Mouse (Mus musculus): ENCODE measurements around the gene Ltn1.

The Ltn1 gene

GRCm38 (mm10) chr16:87432033-87432814 lies at the start of gene Ltn1:
Ltn1 (minus strand) TSS chr16:87432612.
- DNase-seq (ENCODE audit: low read depth, low spot score) = peak; percentile 97

DNA sequence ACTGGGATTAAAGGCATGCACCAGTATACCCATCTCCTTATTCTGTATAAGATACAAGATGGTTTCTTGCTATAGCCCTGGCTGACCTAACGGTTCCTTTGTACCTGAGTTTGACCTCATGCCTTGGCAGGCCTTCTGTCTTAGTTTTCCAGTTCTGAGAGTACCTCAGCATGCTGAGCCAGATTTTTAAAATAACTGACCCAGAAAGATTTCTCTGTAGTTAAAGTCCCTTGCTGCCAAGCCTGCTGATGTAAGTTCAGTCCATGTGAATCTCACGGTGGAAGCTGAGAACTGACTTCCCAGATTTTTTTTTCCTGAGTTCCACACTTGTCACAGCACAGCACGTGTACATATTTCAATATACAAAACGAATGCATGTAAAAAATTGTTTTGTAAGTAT lies 38.2 kb upstream of the Ltn1 start:
- no peak for DNase-seq (ENCODE audit: low read depth, low spot score)

GRCm38 (mm10) chr16:87458752-87459151 lies 26.3 kb upstream of the Ltn1 start:
- DNase-seq (ENCODE audit: low read depth, low spot score) = no peak

DNA sequence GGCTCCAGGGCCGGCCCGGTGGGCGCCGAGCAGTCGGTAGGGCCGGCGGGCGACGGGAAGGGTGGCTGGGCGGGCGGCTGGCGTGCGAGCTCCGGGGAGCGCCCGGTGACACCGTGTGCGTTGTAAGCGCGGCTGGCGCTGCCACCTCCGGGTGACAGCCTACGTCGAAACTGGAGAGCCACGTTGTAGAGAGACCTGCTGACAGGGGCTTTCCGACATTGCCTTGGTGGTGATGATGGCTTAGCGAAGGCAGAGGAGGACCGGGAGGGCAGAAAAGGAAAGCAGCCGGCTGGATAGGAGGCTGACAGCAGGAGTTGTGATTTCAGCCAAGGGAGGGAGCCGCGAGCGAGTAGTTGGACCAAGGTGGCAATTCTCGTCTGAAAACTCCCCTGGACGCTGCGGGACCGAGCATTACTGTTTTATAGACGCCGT lies 22.8 kb upstream of the Ltn1 start:
- no peak for DNase-seq (ENCODE audit: low read depth, low spot score)

DNA sequence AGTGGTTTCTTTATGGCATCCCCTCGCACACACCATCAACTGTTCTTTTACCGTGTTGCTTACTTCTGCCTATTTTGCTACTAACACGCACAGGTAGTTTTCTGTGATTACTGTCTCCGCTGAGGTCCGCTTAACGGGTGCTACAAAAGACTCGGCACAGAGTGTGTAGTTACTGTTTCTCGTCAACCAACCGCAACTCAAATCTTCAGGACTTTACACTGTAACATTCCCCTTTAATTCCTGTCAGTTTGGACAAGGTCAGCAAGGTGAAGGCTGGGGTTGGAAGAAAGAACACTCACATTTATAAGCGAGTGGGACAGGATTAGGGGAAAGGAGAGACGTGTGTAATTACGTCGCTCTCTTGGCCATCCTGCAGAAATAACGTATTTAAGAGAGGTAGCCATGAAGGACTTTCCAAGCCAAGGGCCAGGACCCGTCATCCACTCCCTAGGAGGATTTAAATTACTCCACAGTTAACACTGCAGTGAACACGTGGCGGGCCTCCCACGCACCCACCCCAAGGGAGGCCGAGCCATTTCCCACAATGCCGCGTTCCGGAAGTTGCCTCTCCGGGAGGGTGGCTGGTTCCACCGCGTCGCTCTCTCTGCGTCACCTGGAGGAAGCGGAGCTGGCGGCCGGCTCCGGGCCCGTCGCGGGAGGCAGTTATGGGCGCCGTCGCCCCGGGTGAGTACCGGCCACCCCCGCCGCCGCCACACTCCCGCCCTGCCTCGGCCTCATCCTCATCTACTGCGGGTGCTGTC lies 22.2 kb upstream of the Ltn1 start, which contains the start of gene Usp16:
Gene Usp16 (plus strand): TSS at position 285 of the 761 bp plus-strand sequence.
- DNase-seq (ENCODE audit: low read depth, low spot score) = peak; percentile 87

- no peak for DNase-seq (ENCODE audit: low read depth, low spot score)
Observed at GRCm38 (mm10) chr16:87453226-87453625, 20.8 kb upstream of the Ltn1 start.

DNA sequence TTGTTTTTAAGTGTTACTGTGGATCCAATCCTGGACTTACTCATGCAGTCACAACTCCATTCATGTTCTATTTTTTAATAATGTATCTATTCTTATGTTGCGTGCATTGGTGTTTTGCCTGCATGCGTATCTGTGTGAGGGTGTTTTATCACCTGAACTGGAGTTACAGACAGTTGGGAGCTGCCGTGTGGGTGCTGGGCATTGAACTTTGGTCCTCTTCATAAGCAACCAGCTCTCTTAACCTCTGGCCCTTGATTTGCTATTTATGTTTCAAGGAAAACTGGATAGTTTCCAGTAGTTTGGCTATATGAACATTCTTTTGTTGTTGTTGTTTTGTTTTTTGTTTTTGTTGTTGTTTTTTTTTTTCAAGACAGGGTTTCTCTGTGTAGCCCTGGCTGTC lies 13.1 kb upstream of the Ltn1 start:
- no peak for DNase-seq (ENCODE audit: low read depth, low spot score)

DNA sequence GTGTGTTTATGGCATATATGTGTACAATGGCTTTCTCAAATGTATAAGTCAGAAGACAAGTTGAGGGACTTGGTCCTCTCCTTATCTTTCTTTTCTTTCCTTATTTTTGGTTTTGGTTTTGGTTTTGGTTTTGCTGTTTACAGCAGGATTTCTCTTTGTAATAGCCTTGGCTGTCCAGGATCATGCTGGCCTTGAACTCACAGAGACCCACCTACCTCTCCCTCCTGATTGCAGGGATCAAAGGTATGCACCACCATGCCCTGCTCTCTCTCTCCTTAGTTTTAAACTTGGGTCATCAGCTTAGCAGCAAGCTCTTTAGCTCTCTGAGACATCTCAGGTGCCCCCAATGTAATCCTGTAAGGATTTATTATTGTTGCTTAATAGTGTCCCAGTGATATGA lies 12.7 kb upstream of the Ltn1 start:
- no peak for DNase-seq (ENCODE audit: low read depth, low spot score)

DNA sequence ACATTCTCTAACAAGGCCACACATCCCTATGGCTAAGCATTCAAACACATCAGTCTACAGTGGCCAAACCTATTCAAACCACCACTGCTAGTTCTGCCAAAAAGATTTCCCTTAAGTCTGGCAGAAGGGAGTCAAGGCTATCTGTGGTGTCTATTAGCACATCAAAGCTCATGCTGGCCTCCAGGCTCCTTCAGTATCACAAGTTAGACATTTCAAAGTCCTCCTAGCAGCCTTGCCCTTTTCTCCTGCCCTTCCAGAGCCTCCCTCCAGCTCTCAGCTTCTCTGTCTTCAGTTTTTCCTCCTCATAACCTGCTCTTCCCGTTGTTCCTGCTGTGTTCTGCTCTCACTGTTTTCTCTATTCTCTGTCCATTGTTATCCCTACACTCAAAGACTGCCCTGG lies 11.7 kb upstream of the Ltn1 start:
- DNase-seq (ENCODE audit: low read depth, low spot score) = no peak

DNA sequence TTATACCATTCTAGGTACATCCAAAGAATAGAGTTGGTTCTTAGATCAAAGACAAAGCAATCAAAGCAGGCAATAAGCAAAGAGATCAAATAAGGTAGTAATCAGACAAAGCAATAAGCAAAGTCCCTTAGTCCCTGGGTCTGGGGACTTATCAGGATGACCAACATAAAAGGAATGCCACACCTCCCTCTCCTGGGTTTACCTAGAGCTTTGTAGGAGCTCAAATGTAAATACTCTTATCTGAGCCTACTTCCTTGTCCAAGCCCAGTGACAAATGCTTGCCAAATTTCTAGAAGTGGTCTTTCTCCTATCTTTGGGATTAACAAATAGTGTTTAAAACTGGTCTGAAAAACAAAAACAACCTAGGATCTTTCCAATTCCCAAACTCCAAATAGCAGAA lies 10.8 kb upstream of the Ltn1 start:
- no peak for DNase-seq (ENCODE audit: low read depth, low spot score)

DNA sequence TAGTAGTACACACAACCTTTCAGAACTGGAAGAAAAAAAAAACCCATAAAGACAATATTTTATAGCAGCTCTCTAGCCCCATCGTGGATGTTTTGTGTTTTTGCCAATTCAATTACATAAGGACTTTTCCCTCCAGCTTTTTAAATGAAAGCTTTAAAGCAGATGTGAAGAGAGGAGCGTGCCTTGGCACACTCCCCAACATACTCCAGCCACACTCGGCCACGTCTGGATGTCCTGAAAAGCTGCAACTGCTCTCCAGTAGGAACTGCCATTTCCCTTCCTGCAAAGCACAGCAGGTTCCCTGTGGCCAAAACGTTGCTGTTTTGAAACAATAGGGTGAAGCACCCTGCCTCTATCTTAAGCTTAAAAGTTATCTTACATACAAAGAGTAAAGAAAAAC lies 9.9 kb upstream of the Ltn1 start:
- DNase-seq (ENCODE audit: low read depth, low spot score) = no peak

DNA sequence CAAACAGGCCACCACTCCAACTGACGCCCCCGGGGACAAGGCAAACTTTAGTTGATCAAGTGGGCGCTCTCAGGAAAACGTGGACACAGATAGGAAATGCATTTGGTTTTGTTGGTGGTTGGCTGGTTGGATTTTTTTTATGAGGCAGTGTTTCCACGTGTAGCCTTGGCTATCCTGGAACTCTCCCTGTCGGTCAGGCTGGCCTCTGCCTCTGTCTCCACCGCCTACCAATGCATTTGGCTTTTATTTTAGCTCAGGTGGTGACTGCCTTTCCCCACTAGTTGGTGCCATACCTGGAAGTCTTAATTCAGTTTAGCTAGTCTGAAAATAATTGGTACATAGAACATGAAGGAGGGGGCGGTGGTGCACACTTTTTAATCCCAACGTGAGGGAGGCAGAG lies 8.7 kb upstream of the Ltn1 start:
- no peak for DNase-seq (ENCODE audit: low read depth, low spot score)

- peak; percentile 86 for DNase-seq (ENCODE audit: low read depth, low spot score)
Observed at GRCm38 (mm10) chr16:87440184-87440686, 7.8 kb upstream of the Ltn1 start, which contains the start of gene Rwdd2b. Rwdd2b (minus strand) TSS chr16:87440573.

DNA sequence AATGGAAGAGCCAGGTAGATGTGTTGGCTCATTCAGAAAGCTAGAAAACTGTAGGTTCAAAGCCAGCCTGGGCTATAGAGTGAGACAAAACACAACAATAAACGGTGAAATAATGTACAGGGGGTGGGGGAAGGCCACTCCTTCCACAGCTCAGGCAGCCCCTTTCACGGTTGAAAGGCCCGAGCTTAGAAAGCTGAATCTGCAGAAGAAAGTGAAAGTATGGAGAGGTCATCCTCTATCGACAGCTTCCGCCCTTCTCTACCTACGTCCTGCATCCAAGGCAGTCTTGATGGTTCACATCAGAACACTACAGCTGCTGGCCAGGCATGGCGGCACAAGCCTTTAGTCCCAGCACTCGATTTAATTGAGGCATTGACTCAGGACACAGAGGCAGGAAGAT lies 6.3 kb upstream of the Ltn1 start:
- no peak for DNase-seq (ENCODE audit: low read depth, low spot score)

GRCm38 (mm10) chr16:87437096-87437495 lies 4.7 kb upstream of the Ltn1 start:
- DNase-seq (ENCODE audit: low read depth, low spot score) = no peak

DNA sequence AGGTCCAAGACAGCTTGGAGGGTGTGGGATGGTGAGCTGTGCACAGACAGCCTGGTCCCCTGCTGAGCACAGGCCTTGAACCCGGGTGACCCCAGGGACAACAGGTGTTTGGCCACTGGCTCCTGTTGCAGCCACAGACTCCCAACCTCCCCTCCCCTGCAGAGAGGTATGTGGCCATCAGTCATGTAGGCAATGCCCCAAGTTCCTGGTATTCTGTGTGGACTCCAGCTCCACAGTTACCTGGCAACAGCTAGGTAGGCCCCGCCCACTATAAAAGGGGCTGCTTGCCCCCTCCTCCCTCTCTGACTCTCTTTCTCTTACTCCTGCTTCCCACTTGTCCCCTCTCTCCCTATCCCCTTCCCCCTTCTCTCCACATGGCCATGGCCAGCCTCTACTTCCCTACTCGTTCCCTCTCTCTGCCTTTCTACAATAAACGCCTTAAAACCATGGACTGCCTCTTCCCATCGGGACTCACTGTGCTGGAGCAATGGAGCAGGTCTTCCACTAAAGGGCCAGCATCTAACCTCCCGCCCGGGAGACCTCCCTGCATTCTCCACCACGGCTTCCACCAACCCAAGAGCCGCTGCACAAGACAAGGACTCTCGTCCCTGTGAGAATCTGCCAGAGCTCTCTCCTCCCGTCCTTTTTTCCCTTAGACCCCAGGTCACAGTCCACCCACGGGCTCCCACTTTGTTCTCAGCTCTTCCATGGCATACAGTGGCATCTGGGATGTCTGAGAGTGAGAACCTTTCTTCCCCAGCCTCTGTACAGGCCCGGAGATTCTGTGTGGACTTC lies 3.2 kb upstream of the Ltn1 start:
- DNase-seq (ENCODE audit: low read depth, low spot score) = no peak

GRCm38 (mm10) chr16:87434946-87435345 lies 2.5 kb upstream of the Ltn1 start:
- DNase-seq (ENCODE audit: low read depth, low spot score) = no peak

DNA sequence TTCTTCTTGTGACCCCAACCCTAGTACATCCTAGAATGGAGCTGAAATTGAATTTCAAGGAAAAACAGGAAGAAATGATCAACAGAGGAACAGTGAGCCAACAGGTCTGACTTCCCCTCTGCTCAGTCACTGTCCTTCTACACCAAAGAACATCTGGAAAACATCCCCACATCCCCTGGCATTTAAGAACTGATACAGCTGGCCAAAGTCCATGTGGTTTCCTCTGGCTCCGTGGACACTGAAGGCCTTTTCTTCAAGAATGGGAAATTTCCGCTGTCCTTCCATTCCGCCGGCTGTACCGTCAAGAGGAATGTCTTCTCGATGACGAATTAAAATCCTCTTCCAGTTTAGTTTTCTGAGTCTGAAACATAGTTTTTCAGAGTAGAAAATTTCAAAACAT lies 1.9 kb upstream of the Ltn1 start:
- DNase-seq (ENCODE audit: low read depth, low spot score) = no peak

DNA sequence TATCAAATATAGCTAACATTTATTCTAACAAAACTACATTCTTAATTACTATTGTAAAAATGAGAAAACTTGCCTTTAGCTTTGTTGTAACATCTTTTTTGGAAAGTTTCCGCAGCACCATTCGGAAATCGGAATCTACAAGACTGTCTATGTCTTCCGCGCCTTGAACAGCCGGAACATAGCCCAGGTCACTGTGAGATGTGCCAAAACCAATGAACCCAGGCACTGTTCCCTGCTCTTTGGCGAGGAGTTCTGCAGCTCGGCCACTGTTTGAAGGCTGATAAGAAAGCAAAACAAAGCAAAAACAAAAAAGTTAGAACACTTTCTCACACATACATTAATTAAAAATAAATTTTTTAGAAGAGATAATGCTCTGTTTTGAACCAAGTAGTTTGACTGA lies 4.9 kb downstream of the Ltn1 start:
- no peak for DNase-seq (ENCODE audit: low read depth, low spot score)

- DNase-seq (ENCODE audit: low read depth, low spot score) = no peak
Observed at GRCm38 (mm10) chr16:87420662-87421061, 11.8 kb downstream of the Ltn1 start.

DNA sequence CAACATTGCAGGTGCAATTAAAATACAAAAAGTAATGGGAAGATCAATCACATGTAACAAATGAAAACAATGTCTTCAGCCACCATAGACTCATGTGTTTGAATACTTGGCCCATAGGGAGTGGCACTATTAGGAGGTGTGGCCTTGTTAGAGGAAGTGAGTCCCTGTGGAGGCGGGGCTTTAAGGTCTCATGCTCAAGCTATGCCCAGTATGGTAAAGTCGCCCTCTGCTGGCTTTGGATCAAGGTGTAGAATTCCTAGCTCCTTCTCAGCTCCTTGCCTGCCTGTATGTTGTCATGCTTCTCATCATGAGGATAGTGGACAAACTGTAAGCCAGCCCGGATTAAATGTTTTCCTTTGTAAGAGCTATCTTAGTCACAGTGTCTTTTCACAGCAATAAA lies 27.4 kb downstream of the Ltn1 start:
- DNase-seq (ENCODE audit: low read depth, low spot score) = no peak

All from retina, postnatal 7 days (tissue).